Mouse (Mus musculus) midbrain, embryonic 11.5 days (tissue): ENCODE data around the gene Ift43. TPM values are rescaled to one million over a fixed set of nuclear protein-coding genes. Genes with fewer than 3 reads are reported as not detected.

Experiments used
- ATAC-seq: fragments of 200-750 bp; cut with Nextera tagmentation; 2 replicates; pipeline ENCODE4 v1.8.0; 2017; ENCODE audit warnings: moderate TSS enrichment, moderate library complexity; ENCODE audit not compliant: low FRiP score
- DNase-seq: peaks from one replicate; pipeline ENCODE4 v3.0.0; 2015; ENCODE audit warnings: low spot score; ENCODE audit errors: missing footprints
- H3K27ac ChIP-seq: fragments of 300-500 bp; sonication (generic); 2 replicates; pipeline ENCODE4 v1.5.1; 2014; ENCODE audit warnings: low read depth, low read length
- H3K27me3 ChIP-seq: fragments of 300-500 bp; sonication (generic); 2 replicates; pipeline ENCODE4 v1.6.1; 2014; ENCODE audit warnings: mild to moderate bottlenecking, low read length, moderate library complexity, mixed read lengths; ENCODE audit not compliant: control insufficient read depth, insufficient read depth
- H3K36me3 ChIP-seq: fragments of 300-500 bp; sonication (generic); 2 replicates; pipeline ENCODE4 v1.6.1; 2014; ENCODE audit warnings: mild to moderate bottlenecking, low read length, moderate library complexity, mixed read lengths; ENCODE audit not compliant: control insufficient read depth, insufficient read depth
- H3K4me1 ChIP-seq: fragments of 300-500 bp; sonication (generic); 2 replicates; pipeline ENCODE4 v1.6.1; 2014; ENCODE audit warnings: low read length; ENCODE audit not compliant: control insufficient read depth, insufficient read depth
- H3K4me2 ChIP-seq: fragments of 300-500 bp; sonication (generic); 2 replicates; pipeline ENCODE4 v1.6.1; 2014; ENCODE audit warnings: mild to moderate bottlenecking, moderate library complexity
- H3K4me3 ChIP-seq: fragments of 300-500 bp; sonication (generic); 2 replicates; pipeline ENCODE4 v1.5.1; 2014; ENCODE audit warnings: low read depth, low read length
- H3K9ac ChIP-seq: fragments of 300-500 bp; sonication (generic); 2 replicates; pipeline ENCODE4 v1.6.1; 2014; ENCODE audit warnings: low read length
- H3K9me3 ChIP-seq: fragments of 300-500 bp; sonication (generic); 2 replicates; pipeline ENCODE4 v1.6.1; 2016; ENCODE audit warnings: low read length; ENCODE audit not compliant: control insufficient read depth
- WGBS: fragments of 180-500 bp; shearing (Covaris S2); extraction: QIAGEN DNeasy Blood & Tissue Kit; methylation state at CpG from one replicate; pipeline ENCODE4 v1.1.7; 2014; 5-methylcytosine and 5-hydroxymethylcytosine counted together
- polyA plus RNA-seq: library from polyadenylated mRNA; unstranded; fragments of >200 nt; fragmentation: Nextera tagmentation; extraction: Ambion mirVana; gene quantifications from 2 replicates; pipeline ENCODE4 v1.2.1, GENCODE M21; 2014

The Ift43 gene
- polyA plus RNA-seq, 1 experiment from 2014 or later: 95.4 TPM

DNA sequence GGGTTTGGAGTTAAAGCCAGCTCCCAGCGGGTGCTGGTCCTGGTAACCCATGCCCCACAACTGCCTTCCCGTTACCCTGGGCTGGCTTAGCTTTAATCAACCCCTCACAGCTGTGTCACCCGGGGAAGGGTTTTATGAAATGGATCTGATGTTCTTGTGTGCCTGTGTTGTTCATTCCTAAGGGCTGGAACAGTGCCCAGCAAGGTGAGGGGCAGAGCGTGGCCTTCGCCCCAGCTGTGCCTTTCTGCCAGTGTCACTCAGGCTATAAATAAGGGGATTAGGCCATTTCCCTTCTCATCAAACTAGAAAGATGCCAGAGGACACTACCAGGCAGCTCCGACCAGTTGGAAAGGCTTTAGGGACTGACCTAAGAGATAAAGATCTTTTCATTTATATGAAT, 32.5 kb upstream of the Ift43 start:
- H3K27me3 ChIP-seq: no peaks in the 10 kb centered on the region
- H3K9ac ChIP-seq: no peak overlapping the region
- ATAC-seq: no peak
- H3K4me1 ChIP-seq: 0 out of 2 replicates have a peak, but pooled peaks cover 2% of the 10 kb centered on the region
- 67% methylated on average over 6 of the region's 6 CpGs for WGBS
- no peak for DNase-seq
- H3K4me2 ChIP-seq: no peak overlapping the region
- H3K4me3 ChIP-seq: no peak overlapping the region
- no peaks in the 10 kb centered on the region for H3K36me3 ChIP-seq
- H3K9me3 ChIP-seq: no peaks in the 10 kb centered on the region
- no peak overlapping the region for H3K27ac ChIP-seq

DNA sequence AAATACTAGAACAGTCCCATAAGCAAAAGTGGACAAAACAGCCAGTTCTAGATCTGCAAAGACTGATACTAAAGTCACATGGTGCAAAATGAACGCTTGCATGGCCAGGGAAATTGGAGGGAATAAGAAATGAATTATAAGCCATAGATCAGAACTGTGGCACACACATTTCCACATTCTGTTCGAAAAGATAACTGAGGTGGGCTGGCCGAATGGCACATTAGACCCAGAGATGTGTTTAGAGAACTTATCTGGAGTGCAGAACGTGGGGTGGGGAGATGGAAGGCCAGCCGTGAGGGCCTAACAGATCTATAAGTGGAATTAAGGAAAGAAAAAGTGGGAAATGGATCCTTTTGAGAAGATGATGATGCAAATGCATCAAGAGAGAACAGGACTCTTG, 30.9 kb upstream of the Ift43 start:
- Histone ChIP-seq H3K27me3 (no peaks in the 10 kb centered on the region), H3K4me3 (no peak overlapping the region), H3K9ac (no peak overlapping the region), H3K4me1 (0 out of 2 replicates have a peak, but pooled peaks cover 2% of the 10 kb centered on the region), H3K9me3 (no peaks in the 10 kb centered on the region), H3K27ac (no peak overlapping the region), H3K4me2 (no peak overlapping the region), H3K36me3 (no peaks in the 10 kb centered on the region)
- ATAC-seq (no peak), DNase-seq (no peak)
- WGBS: 93% methylated on average over 5 of the region's 5 CpGs

DNA sequence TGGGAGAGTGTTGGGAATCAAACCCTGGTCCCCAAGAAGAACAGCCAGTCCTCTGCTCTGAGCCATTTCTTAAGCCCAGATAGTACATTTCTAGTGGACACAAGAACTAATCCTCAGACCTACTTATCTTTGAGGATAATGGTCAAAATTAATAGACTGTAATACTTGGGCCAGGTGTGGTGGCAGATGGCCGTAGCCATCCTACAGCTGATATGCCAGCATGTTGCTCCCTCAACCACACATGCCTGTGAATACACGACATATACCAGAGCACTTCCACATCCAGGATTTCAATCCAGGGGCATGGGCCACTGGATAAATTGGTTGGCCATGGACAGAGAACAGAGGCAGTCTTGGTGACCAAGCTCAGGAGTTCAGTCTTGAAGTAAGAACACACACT, 27.0 kb upstream of the Ift43 start:
- no peak overlapping the region for H3K27ac ChIP-seq
- H3K4me1 ChIP-seq: no peaks in the 10 kb centered on the region
- WGBS: 93% methylated on average over 2 of the region's 2 CpGs
- ATAC-seq: no peak
- H3K9ac ChIP-seq: no peak overlapping the region
- H3K4me3 ChIP-seq: no peak overlapping the region
- DNase-seq: no peak
- no peaks in the 10 kb centered on the region for H3K36me3 ChIP-seq
- no peaks in the 10 kb centered on the region for H3K27me3 ChIP-seq
- H3K9me3 ChIP-seq: no peaks in the 10 kb centered on the region
- H3K4me2 ChIP-seq: no peak overlapping the region

DNA sequence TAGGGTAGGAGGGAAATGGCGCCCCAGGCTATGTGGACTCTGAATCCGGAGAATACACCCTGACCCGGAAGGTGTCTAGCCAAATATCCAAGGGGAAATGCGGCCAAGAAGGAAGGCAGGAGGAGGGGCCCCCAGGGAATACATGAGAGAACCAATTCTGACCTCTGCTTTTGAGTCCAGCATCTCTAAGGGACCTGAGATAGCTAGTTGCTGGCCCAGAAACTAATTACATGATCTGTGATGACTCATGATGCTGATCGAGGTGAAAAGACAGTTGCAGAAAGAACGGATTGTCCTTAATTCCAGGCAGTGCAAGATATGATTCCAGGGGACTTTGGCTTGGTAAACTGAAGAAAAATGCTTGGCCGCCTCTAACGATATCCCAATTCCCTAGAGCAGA, 25.4 kb upstream of the Ift43 start:
- WGBS: 91% methylated on average over 8 of the region's 8 CpGs
- no peaks in the 10 kb centered on the region for H3K36me3 ChIP-seq
- DNase-seq (no peak), ATAC-seq (no peak)
- H3K4me1 ChIP-seq: no peaks in the 10 kb centered on the region
- H3K27me3 ChIP-seq: no peaks in the 10 kb centered on the region
- no peak overlapping the region for H3K27ac ChIP-seq
- H3K4me2 ChIP-seq: no peak overlapping the region
- no peak overlapping the region for H3K9ac ChIP-seq
- no peaks in the 10 kb centered on the region for H3K9me3 ChIP-seq
- no peak overlapping the region for H3K4me3 ChIP-seq

DNA sequence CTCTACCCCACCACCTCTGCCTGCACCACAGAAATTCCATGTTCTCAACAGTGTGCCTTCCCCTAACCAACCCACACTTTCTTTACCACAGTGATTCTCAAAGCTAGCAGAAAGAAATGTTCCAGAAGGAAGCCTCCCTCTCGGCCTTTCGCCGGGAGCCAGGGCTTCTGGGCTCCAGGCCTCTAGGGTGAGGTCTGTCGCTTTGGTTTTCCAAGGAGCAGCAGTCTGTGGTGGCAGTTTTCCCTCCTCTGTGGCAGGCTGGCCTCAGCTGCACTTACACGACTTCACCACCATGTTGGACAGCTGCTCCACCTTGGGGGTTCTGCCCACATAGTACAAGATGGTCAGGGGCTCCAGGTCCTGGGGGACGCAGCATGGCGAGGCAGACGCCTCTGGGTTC, 24.8 kb upstream of the Ift43 start:
- peak; percentile 71 for DNase-seq
- no peak overlapping the region for H3K9ac ChIP-seq
- WGBS: 83% methylated on average over 8 of the region's 8 CpGs
- no peaks in the 10 kb centered on the region for H3K4me1 ChIP-seq
- ATAC-seq: no peak
- H3K27ac ChIP-seq: no peak overlapping the region
- H3K27me3 ChIP-seq: no peaks in the 10 kb centered on the region
- no peak overlapping the region for H3K4me3 ChIP-seq
- no peak overlapping the region for H3K4me2 ChIP-seq
- H3K9me3 ChIP-seq: no peaks in the 10 kb centered on the region
- no peaks in the 10 kb centered on the region for H3K36me3 ChIP-seq

DNA sequence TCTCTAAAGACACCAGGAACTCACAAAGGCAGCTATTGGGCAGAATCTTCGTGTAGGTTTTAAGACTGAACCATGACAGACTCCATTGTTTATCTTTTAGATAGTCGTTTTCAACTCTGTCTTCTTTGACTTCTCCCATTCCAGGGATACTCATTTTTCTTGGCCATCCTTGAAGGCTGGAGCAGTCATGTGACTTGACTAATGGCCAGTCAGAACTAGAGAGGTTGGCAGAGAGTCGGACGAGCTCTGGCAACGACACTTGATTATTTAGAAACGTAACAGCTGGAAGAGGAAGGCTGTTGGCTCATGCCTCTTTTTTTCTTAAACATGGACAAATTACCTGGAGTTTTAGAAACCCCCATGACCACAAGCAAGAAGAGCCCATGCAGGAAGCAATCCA, 23.0 kb upstream of the Ift43 start:
- 89% methylated on average over 6 of the region's 6 CpGs for WGBS
- no peak for ATAC-seq

DNA sequence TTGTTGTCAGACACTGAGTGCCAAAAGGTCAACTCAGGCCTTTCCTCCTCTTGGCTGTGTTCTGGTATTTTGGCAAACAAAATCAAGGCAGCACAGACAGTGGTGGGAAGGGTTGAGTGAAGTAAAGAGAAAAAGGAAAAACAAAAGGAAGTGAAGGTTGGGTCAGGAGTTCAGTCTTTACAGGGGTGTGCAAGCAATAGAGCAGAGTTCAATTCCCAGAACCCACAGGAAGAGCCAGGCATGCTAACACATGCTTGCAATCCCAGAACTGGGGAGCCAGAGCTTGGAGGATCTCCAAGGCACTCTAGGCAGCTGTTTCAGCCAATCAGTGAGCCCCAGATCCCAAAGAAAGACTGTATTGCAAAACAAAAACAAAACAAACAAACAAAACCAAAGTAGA, 17.5 kb upstream of the Ift43 start:
- no peak overlapping the region for H3K4me2 ChIP-seq
- no peaks in the 10 kb centered on the region for H3K36me3 ChIP-seq
- DNase-seq: no peak
- H3K4me1 ChIP-seq: no peaks in the 10 kb centered on the region
- no peak for ATAC-seq
- H3K9ac ChIP-seq: no peak overlapping the region
- no peaks in the 10 kb centered on the region for H3K27me3 ChIP-seq
- H3K9me3 ChIP-seq: no peaks in the 10 kb centered on the region
- no peak overlapping the region for H3K27ac ChIP-seq
- H3K4me3 ChIP-seq: no peak overlapping the region

More for the DNA sequence above, 23.0 kb upstream of the Ift43 start:
- no peaks in the 10 kb centered on the region for H3K36me3 ChIP-seq
- H3K4me1 ChIP-seq: no peaks in the 10 kb centered on the region
- no peak overlapping the region for H3K4me3 ChIP-seq
- H3K9ac ChIP-seq: no peak overlapping the region
- DNase-seq: peak; percentile 33
- H3K27ac ChIP-seq: no peak overlapping the region
- H3K9me3 ChIP-seq: no peaks in the 10 kb centered on the region
- H3K27me3 ChIP-seq: no peaks in the 10 kb centered on the region
- no peak overlapping the region for H3K4me2 ChIP-seq

DNA sequence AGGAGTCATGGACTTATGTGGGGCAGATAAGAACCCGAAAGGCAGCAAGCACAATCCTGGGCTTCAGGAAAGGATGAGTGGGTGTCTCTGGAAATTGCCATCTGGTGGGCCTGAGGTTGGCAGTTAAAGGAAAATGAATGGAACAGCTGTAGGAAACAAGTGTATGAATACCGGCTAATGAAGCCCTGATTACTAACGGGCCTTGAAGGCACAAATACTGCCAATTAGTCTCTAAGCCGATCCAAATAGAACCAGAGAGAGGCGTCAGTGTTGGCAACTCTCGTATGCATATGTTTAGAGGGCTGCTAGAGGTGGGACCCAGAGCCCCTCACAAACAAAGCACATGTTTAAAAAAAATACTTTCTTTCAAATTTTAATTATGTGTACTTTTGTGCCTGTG, 10.9 kb upstream of the Ift43 start:
- Histone ChIP-seq H3K4me2 (no peak overlapping the region), H3K27me3 (no peaks in the 10 kb centered on the region), H3K4me3 (no peak overlapping the region), H3K27ac (no peak overlapping the region), H3K4me1 (no peaks in the 10 kb centered on the region; the same call in 1 of the 2 replicates), H3K9ac (no peak overlapping the region), H3K36me3 (no peaks in the 10 kb centered on the region), H3K9me3 (no peaks in the 10 kb centered on the region)
- WGBS: 87% methylated on average over 6 of the region's 6 CpGs
- DNase-seq: no peak
- ATAC-seq: no peak

DNA sequence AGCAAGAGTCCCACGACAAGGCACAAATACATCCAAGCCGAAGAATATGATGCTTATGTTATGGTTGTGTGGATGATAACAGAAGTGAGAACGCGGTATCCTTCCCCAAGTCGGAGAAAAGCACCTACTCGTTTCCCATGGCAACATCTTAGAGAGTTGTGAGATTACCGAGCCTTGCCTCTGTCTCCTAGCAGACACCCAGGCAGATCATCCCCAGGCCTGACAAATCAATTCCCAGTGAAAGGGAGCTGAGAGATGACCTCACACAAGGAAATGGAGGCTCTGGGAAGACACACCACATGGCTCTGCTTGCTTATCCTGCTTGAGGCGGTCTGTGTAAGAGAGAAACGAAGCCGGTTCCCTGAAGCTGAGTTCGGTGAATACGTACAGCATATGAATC, 7.7 kb upstream of the Ift43 start:
- Histone ChIP-seq H3K4me2 (no peak overlapping the region), H3K27ac (no peak overlapping the region), H3K4me3 (no peak overlapping the region), H3K9ac (no peak overlapping the region), H3K36me3 (no peaks in the 10 kb centered on the region), H3K9me3 (no peaks in the 10 kb centered on the region), H3K27me3 (peaks cover 2% of the 10 kb centered on the region; the same call in 1 of the 2 replicates), H3K4me1 (peaks cover 12% of the 10 kb centered on the region)
- no peak for DNase-seq
- no peak for ATAC-seq
- 79% methylated on average over 12 of the region's 12 CpGs for WGBS

DNA sequence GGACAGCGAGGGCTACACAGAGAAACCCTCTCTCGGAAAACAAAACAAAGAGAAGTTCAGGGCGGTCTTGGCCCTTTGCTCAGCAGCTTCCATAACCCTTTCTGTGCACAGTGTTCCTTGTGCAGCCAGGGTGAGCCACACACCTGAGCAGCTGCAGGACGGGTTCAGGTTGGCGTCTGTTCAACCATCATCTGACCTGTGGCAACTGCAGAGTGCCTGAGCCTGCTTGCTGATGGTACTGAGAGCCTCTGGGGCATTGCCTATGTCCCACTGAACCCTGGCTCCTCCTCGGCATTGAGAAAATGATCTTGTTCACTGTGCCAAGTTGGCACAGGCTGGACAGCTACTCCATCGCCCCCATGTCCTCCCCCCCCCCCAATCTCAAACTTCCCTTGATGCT, 7.0 kb upstream of the Ift43 start:
- Histone ChIP-seq H3K4me3 (no peak overlapping the region), H3K36me3 (no peaks in the 10 kb centered on the region), H3K9ac (no peak overlapping the region), H3K4me1 (peaks cover 12% of the 10 kb centered on the region), H3K27me3 (peaks cover 2% of the 10 kb centered on the region; the same call in 1 of the 2 replicates), H3K9me3 (no peaks in the 10 kb centered on the region), H3K4me2 (no peak overlapping the region), H3K27ac (no peak overlapping the region)
- DNase-seq: no peak
- 92% methylated on average over 7 of the region's 7 CpGs for WGBS
- ATAC-seq: no peak
